Mouse (Mus musculus) stomach, embryonic 14.5 days (tissue): Measurements from ENCODE around the gene Dkk1. TPM values are rescaled to one million over a fixed set of nuclear protein-coding genes. Genes with fewer than 3 reads are reported as not detected.

Experiments
- ATAC-seq: fragments of 200-750 bp; cut with Nextera tagmentation; 2 replicates; pipeline ENCODE4 v1.8.0; 2017; ENCODE audit warnings: low read depth, moderate TSS enrichment; ENCODE audit not compliant: insufficient number of reproducible peaks, insufficient read depth, low FRiP score
- H3K27ac ChIP-seq: fragments of 300-500 bp; sonication (generic); 2 replicates; pipeline ENCODE4 v1.5.1; 2014; ENCODE audit warnings: mild to moderate bottlenecking, low read length, moderate library complexity, mixed read lengths
- H3K27me3 ChIP-seq: fragments of 300-500 bp; sonication (generic); 2 replicates; pipeline ENCODE4 v1.6.1; 2014; ENCODE audit warnings: low read length, control low read depth, mixed read lengths; ENCODE audit not compliant: control insufficient read depth, insufficient read depth
- H3K36me3 ChIP-seq: fragments of 300-500 bp; sonication (generic); 2 replicates; pipeline ENCODE4 v1.6.1; 2014; ENCODE audit warnings: mild to moderate bottlenecking, control low read depth, low read length, moderate library complexity, mixed read lengths; ENCODE audit not compliant: control insufficient read depth, insufficient read depth
- H3K4me1 ChIP-seq: fragments of 300-500 bp; sonication (generic); 2 replicates; pipeline ENCODE4 v1.6.1; 2014; ENCODE audit warnings: low read length, control low read depth, mixed read lengths; ENCODE audit not compliant: control insufficient read depth, insufficient read depth
- H3K4me2 ChIP-seq: fragments of 300-500 bp; sonication (generic); replicated peaks from 2 replicates; pipeline ENCODE4 v1.6.1; 2014; ENCODE audit warnings: low read depth, low read length, control low read depth
- H3K4me3 ChIP-seq: fragments of 300-500 bp; sonication (generic); 2 replicates; pipeline ENCODE4 v1.5.1; 2014; ENCODE audit warnings: low read depth, low read length, control low read depth
- H3K9ac ChIP-seq: fragments of 300-500 bp; sonication (generic); replicated peaks from 2 replicates; pipeline ENCODE4 v1.6.1; 2014; ENCODE audit warnings: low read depth, mild to moderate bottlenecking, control low read depth, low read length, moderate library complexity, mixed read lengths
- H3K9me3 ChIP-seq: fragments of 300-500 bp; sonication (generic); 2 replicates; pipeline ENCODE4 v1.6.1; 2016; ENCODE audit warnings: low read depth, low read length, control low read depth; ENCODE audit not compliant: control insufficient read depth
- WGBS: fragments of 180-500 bp; shearing (Covaris S2); extraction: QIAGEN DNeasy Blood & Tissue Kit; methylation state at CpG from one replicate; pipeline ENCODE4 v1.1.7; 2014; 5-methylcytosine and 5-hydroxymethylcytosine counted together
- polyA plus RNA-seq: library from polyadenylated mRNA; unstranded; fragments of >200 nt; fragmentation: Nextera tagmentation; extraction: Ambion mirVana; gene quantifications from 2 replicates; pipeline ENCODE4 v1.2.1, GENCODE M21; 2014

The Dkk1 gene
- polyA plus RNA-seq = 1.6 and 2.0 TPM in 2 replicates

DNA sequence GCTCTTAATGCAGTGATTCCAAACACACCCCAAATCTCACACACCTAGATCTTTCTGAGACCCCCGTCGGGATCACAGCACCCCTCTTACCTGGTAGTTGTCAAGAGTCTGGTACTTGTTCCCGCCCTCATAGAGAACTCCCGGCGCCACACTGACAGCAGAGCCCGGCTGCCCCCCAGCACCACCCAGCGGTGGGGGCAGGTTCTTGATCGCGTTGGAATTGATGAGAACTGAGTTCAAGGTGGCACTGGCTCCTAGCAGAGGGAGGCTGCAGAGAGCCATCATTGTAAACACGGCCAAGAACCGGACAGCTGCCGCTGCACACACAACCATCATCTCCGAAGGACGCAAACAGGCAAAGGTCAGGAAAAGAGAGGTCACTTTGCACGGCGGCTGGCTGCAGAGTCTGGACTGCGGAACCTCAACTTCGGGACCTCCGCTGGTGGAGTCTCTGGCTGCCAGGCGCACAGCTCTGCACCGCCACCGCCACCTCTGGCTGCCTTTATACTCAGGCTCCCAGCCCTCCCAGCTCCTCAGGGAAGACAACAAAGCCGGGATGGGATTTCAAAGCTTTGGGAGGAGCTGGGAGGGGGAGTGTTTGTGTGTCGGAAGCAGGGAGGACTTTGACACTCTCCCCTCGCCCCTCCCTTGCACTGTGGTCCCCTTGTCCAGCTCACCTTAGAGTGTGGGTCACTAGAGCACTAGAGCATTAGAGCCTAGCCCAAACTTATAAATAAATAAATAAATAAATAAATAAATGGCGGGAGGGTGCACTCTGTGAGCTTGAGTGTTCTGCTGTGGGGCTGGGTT lies at the start of gene Dkk1:
Gene Dkk1, minus strand, starts transcription at position 622 of the 810 bp plus-strand sequence.
- H3K9ac ChIP-seq = no peak within 1 kb of the TSS
- H3K4me2 ChIP-seq = peak within 1 kb of the TSS; percentile 48
- no peak within 1 kb of the TSS for H3K27ac ChIP-seq
- no peaks in the 10 kb centered on the region for H3K9me3 ChIP-seq
- no peaks in the 10 kb centered on the region for H3K36me3 ChIP-seq
- WGBS = 1% methylated on average over 26 of the region's 26 CpGs
- peaks cover 34% of the 10 kb centered on the region for H3K27me3 ChIP-seq
- 0 out of 2 replicates have a peak, but pooled peaks cover 5% of the 10 kb centered on the region for H3K4me1 ChIP-seq
- peak within 1 kb of the TSS; percentile 27 for H3K4me3 ChIP-seq
- ATAC-seq = peak; percentile 59; the same call in 1 of the 2 replicates

DNA sequence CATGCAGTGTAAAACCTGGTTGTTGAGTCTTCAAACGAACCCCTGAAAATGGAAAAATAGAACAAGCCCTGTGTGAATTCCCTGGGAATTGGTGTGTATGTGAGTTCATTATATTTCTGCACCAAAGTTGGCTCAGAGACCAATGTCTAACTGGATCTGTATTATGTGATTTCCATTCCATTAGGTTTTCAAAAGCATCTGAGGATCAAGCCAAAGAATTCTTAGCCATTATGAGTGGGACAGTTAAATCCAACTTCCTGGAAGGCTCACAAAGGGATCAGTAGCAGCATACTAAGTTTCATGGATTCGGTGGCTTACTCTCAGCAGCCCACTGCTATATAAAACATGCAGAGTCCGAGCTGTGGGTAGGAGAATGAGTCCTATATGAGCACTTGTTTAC lies 36.9 kb upstream of the Dkk1 start:
- Histone ChIP-seq H3K4me3 (no peak overlapping the region), H3K27ac (no peak overlapping the region), H3K9me3 (no peaks in the 10 kb centered on the region), H3K9ac (no peak overlapping the region), H3K4me2 (no peak overlapping the region), H3K27me3 (no peaks in the 10 kb centered on the region), H3K36me3 (no peaks in the 10 kb centered on the region), H3K4me1 (no peaks in the 10 kb centered on the region)
- ATAC-seq = no peak
- 83% methylated on average over 3 of the region's 3 CpGs for WGBS

DNA sequence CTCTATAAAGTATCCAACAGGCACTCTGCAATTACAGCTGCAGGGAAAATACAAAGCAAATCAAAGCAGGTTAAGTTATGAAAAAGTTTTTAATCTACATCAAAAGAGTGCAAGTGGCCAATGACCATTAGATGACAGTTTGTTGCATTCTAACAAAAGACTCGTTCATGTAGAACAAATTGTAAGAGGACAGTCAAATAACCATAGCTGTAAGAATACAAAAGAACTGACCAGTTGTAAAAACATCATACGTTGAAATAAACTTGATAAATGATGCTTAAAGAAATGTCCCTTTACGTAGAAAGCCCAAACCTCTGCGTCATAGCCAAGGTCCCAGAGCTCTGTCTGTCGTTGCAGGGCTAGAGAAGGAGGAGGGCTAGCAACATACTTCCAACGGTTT lies 15.1 kb upstream of the Dkk1 start:
- H3K4me3 ChIP-seq = no peak overlapping the region
- WGBS = 81% methylated on average over 6 of the region's 6 CpGs

DNA sequence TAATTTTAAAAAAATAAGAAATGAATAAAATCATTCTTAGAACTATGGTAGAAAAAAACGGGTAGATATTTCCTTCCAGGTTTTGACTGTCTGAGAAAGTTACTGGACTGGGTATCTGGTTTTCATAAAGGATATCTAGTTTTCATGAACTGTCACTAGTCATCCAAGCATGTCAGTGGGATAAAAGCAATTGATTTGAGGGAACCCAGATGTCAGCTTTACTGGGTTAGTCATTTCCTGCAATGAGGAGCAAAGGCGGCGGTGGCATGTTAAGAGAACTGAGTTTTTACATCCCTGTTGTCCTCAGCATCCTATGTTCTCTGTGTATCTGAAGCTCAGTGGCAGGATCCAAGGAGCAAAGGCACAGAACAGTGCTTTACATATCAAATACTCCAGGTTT lies 14.4 kb upstream of the Dkk1 start:
- no peaks in the 10 kb centered on the region for H3K4me1 ChIP-seq
- H3K27ac ChIP-seq = no peak overlapping the region
- no peaks in the 10 kb centered on the region for H3K27me3 ChIP-seq
- no peak overlapping the region for H3K9ac ChIP-seq
- no peak overlapping the region for H3K4me2 ChIP-seq
- no peaks in the 10 kb centered on the region; the same call in 1 of the 2 replicates for H3K9me3 ChIP-seq
- no peak for ATAC-seq
- 74% methylated on average over 3 of the region's 3 CpGs for WGBS
- no peak overlapping the region for H3K4me3 ChIP-seq
- no peaks in the 10 kb centered on the region for H3K36me3 ChIP-seq

More for the DNA sequence above, 15.1 kb upstream of the Dkk1 start:
- H3K27me3 ChIP-seq = no peaks in the 10 kb centered on the region
- H3K27ac ChIP-seq = no peak overlapping the region
- H3K4me1 ChIP-seq = no peaks in the 10 kb centered on the region
- no peak overlapping the region for H3K4me2 ChIP-seq
- ATAC-seq = no peak
- no peak overlapping the region for H3K9ac ChIP-seq
- no peaks in the 10 kb centered on the region; the same call in 1 of the 2 replicates for H3K9me3 ChIP-seq
- H3K36me3 ChIP-seq = no peaks in the 10 kb centered on the region

DNA sequence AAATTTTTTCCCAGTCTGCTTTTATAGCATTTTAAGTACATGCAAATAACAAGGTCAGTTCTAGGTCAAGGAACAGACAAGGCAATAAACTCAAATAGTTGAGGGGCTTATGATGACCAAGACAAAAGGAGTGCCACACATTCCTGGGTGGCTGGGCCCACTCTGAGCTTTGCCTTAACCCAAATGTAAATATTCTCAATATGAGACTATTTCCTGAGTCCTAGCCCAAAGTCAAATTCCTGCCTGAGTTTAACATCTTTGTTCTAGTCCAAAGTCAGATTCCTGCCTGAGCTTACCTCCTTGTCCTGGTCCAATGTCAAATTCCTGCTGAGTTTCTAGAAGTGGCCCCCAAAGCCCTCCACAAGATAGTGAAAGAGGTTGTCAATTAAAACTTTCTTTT lies 8.6 kb upstream of the Dkk1 start:
- H3K9me3 ChIP-seq = no peaks in the 10 kb centered on the region; the same call in 1 of the 2 replicates
- H3K4me1 ChIP-seq = no peaks in the 10 kb centered on the region
- no peak for ATAC-seq
- no peaks in the 10 kb centered on the region for H3K36me3 ChIP-seq
- no peak overlapping the region for H3K4me3 ChIP-seq
- H3K27ac ChIP-seq = no peak overlapping the region
- H3K9ac ChIP-seq = no peak overlapping the region
- no peak overlapping the region for H3K4me2 ChIP-seq
- H3K27me3 ChIP-seq = 0 out of 2 replicates have a peak, but pooled peaks cover 6% of the 10 kb centered on the region

DNA sequence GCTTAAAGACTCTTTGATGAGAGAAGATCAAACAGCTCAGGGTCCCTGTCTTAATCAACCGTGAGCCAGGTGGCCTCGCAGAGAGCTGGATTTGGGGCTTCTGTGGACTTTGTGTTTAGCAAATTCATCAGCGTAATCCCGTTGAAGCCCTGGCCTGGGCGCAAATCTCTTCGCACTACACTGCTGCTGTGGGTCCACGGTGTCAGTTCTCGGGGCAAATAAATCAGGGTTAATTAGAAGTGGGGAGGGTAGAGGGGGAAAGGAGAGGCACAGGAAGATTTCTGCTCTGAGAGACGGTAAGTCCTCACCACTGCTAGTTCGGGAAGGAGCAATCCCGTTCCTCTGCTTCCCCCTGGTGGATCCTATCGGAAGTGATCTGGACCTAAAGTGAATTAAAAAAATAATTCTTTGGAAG lies 5.0 kb upstream of the Dkk1 start:
- Histone ChIP-seq H3K4me1 (0 out of 2 replicates have a peak, but pooled peaks cover 5% of the 10 kb centered on the region), H3K9ac (no peak overlapping the region), H3K4me2 (peak overlapping the region; percentile 47), H3K27ac (no peak overlapping the region), H3K27me3 (peaks cover 22% of the 10 kb centered on the region), H3K9me3 (no peaks in the 10 kb centered on the region), H3K36me3 (no peaks in the 10 kb centered on the region), H3K4me3 (peak overlapping the region; percentile 8; the same call in 1 of the 2 replicates)
- WGBS = under 1% methylated on average over 12 of the region's 12 CpGs
- no peak for ATAC-seq

DNA sequence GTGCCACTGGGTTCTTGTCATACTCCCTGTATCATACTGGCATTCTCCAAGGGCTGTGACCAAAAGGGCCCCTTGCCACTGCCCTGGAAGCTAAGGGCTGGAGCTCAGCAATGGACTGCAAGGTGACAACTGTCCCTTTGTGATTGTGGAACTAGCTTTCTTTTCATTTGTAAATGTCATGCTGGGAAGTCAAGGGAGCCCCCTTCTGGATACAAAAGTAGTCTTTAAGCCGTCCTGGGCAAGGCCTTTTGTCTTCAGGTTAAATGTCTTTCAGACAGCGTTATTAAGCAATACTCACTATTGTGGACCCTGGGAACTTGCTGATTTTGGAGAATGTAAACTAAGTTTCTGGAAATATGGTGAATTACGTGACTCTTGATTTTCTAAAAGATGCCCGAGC lies 4.3 kb upstream of the Dkk1 start:
- Histone ChIP-seq H3K27ac (no peak overlapping the region), H3K4me3 (no peak overlapping the region), H3K4me2 (no peak overlapping the region), H3K9me3 (no peaks in the 10 kb centered on the region), H3K4me1 (0 out of 2 replicates have a peak, but pooled peaks cover 5% of the 10 kb centered on the region), H3K36me3 (no peaks in the 10 kb centered on the region), H3K9ac (no peak overlapping the region), H3K27me3 (peaks cover 29% of the 10 kb centered on the region)
- 17% methylated on average over 4 of the region's 4 CpGs for WGBS
- ATAC-seq = no peak

DNA sequence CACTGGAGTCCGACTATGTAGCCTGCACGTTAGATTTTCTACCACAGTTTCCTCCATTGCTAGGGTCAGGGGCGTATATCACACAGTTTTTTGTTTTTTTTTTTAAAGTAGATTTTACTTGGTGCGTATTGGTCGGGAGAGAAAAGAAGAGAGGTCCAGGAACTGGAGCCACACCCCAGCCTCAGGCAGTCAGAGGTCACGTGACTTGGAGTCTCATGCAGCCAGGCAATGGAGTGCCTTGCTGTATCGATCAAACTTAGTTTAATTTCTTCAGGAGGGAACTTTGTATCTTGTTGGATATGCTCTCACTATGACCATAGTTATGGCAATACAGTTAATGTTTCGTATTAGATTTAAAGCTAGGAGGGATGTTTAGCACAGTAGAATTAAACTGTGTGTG lies 2.8 kb upstream of the Dkk1 start:
- H3K4me2 ChIP-seq = no peak overlapping the region
- no peak overlapping the region for H3K4me3 ChIP-seq
- H3K36me3 ChIP-seq = no peaks in the 10 kb centered on the region
- H3K4me1 ChIP-seq = 0 out of 2 replicates have a peak, but pooled peaks cover 5% of the 10 kb centered on the region
- H3K27ac ChIP-seq = no peak overlapping the region
- peaks cover 31% of the 10 kb centered on the region for H3K27me3 ChIP-seq
- no peaks in the 10 kb centered on the region for H3K9me3 ChIP-seq
- no peak for ATAC-seq
- 64% methylated on average over 8 of the region's 8 CpGs for WGBS
- H3K9ac ChIP-seq = no peak overlapping the region
